Mouse (Mus musculus): ENCODE results near the gene Spag17. TPM values are rescaled to one million over a fixed set of nuclear protein-coding genes. Genes with fewer than 3 reads are reported as not detected.

The Spag17 gene
- polyA plus RNA-seq, 1 experiment from 2014 or later: 0.13 TPM

GRCm38 (mm10) chr3:100034366-100034956 is 149.3 kb downstream of the Spag17 start:
- WGBS: 85% methylated on average over 4 of the region's 4 CpGs
- no peaks in the 10 kb centered on the region for H3K27me3 ChIP-seq (replicated peaks; ENCODE audit: control insufficient read depth, insufficient read depth, low read length)

DNA sequence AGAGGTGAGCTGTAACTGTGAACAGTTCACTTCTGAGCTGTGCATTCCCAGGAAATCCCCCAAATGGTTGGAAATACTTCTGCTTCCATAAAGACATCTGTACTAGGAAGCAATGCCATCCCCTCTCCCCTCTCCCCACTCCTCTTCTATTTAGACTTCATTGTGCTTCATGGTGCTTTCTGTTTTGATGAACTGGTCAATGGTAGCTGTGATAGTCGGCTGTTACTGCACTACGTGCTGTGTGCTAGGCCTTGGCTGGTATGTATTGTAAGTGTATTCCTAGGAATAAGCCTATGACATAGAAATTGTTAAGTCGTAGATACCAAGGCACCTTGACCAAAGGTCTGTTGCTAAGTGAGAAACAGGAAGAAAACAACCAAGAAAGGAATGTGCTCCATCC is 149.9 kb downstream of the Spag17 start:
- no peaks in the 10 kb centered on the region for H3K36me3 ChIP-seq (ENCODE audit: control insufficient read depth, insufficient read depth)

More at GRCm38 (mm10) chr3:100034366-100034956, 149.3 kb downstream of the Spag17 start:
- H3K4me2 ChIP-seq (replicated peaks; ENCODE audit: low read depth): no peak overlapping the region
- H3K4me1 ChIP-seq (replicated peaks; ENCODE audit: control insufficient read depth, insufficient read depth, low read length): no peaks in the 10 kb centered on the region
- H3K4me3 ChIP-seq (ENCODE audit: low read depth, low read length): no peak overlapping the region
- H3K36me3 ChIP-seq (ENCODE audit: control insufficient read depth, insufficient read depth): no peaks in the 10 kb centered on the region
- ATAC-seq: no peak
- H3K9me3 ChIP-seq (ENCODE audit: control insufficient read depth): no peaks in the 10 kb centered on the region
- TF ChIP-seq CTCF (IDR thresholded peaks at IDR 0.05; ENCODE audit: low read depth): no peak
- H3K9ac ChIP-seq (ENCODE audit: low read depth, low read length): no peak overlapping the region
- H3K27ac ChIP-seq (ENCODE audit: low read depth, low read length): no peak overlapping the region

GRCm38 (mm10) chr3:100036846-100037245 is 151.6 kb downstream of the Spag17 start:
- Histone ChIP-seq H3K4me2 (replicated peaks; ENCODE audit: low read depth) (no peak overlapping the region), H3K27ac (ENCODE audit: low read depth, low read length) (no peak overlapping the region), H3K4me3 (ENCODE audit: low read depth, low read length) (no peak overlapping the region), H3K36me3 (ENCODE audit: control insufficient read depth, insufficient read depth) (no peaks in the 10 kb centered on the region), H3K9ac (ENCODE audit: low read depth, low read length) (no peak overlapping the region), H3K4me1 (replicated peaks; ENCODE audit: control insufficient read depth, insufficient read depth, low read length) (no peaks in the 10 kb centered on the region), H3K27me3 (replicated peaks; ENCODE audit: control insufficient read depth, insufficient read depth, low read length) (no peaks in the 10 kb centered on the region), H3K9me3 (ENCODE audit: control insufficient read depth) (no peaks in the 10 kb centered on the region)
- no peak for ATAC-seq
- WGBS: 75% methylated on average over 5 of the region's 5 CpGs
- no peak for TF ChIP-seq CTCF (IDR thresholded peaks at IDR 0.05; ENCODE audit: low read depth)

More for the DNA sequence above, 149.9 kb downstream of the Spag17 start:
- no peak overlapping the region for H3K27ac ChIP-seq (ENCODE audit: low read depth, low read length)
- TF ChIP-seq CTCF (IDR thresholded peaks at IDR 0.05; ENCODE audit: low read depth): no peak
- no peaks in the 10 kb centered on the region for H3K4me1 ChIP-seq (replicated peaks; ENCODE audit: control insufficient read depth, insufficient read depth, low read length)
- WGBS: 68% methylated on average over 3 of the region's 3 CpGs
- ATAC-seq: no peak
- no peak overlapping the region for H3K4me3 ChIP-seq (ENCODE audit: low read depth, low read length)
- no peaks in the 10 kb centered on the region for H3K9me3 ChIP-seq (ENCODE audit: control insufficient read depth)
- H3K4me2 ChIP-seq (replicated peaks; ENCODE audit: low read depth): no peak overlapping the region
- no peak overlapping the region for H3K9ac ChIP-seq (ENCODE audit: low read depth, low read length)
- no peaks in the 10 kb centered on the region for H3K27me3 ChIP-seq (replicated peaks; ENCODE audit: control insufficient read depth, insufficient read depth, low read length)

DNA sequence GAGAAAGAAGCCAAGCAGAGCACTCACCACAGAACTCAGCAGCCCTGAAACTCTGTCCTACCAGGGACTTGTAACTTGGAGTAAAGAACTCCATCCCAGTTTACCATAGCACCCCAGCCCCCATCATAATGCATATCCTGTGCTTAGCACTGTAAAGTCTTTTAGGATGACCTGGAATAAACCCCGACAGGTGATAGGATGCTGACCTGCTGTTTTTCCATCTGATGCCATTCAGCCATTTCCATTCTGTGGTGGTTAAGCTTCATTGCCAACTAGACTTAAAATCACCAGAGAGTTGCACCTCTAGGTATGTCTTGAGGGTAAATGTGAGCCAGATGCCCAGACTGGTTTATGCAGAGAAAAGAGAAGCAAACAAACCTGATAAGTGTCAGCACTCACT is 189.2 kb downstream of the Spag17 start:
- H3K9me3 ChIP-seq (ENCODE audit: control insufficient read depth): no peaks in the 10 kb centered on the region
- no peaks in the 10 kb centered on the region for H3K27me3 ChIP-seq (replicated peaks; ENCODE audit: control insufficient read depth, insufficient read depth, low read length)
- no peak overlapping the region for H3K4me3 ChIP-seq (ENCODE audit: low read depth, low read length)
- H3K4me1 ChIP-seq (replicated peaks; ENCODE audit: control insufficient read depth, insufficient read depth, low read length): no peaks in the 10 kb centered on the region
- WGBS: 85% methylated on average over 1 of the region's 1 CpGs
- TF ChIP-seq CTCF (IDR thresholded peaks at IDR 0.05; ENCODE audit: low read depth): no peak
- no peaks in the 10 kb centered on the region for H3K36me3 ChIP-seq (ENCODE audit: control insufficient read depth, insufficient read depth)
- no peak overlapping the region for H3K9ac ChIP-seq (ENCODE audit: low read depth, low read length)
- no peak for ATAC-seq
- H3K27ac ChIP-seq (ENCODE audit: low read depth, low read length): no peak overlapping the region
- H3K4me2 ChIP-seq (replicated peaks; ENCODE audit: low read depth): no peak overlapping the region

DNA sequence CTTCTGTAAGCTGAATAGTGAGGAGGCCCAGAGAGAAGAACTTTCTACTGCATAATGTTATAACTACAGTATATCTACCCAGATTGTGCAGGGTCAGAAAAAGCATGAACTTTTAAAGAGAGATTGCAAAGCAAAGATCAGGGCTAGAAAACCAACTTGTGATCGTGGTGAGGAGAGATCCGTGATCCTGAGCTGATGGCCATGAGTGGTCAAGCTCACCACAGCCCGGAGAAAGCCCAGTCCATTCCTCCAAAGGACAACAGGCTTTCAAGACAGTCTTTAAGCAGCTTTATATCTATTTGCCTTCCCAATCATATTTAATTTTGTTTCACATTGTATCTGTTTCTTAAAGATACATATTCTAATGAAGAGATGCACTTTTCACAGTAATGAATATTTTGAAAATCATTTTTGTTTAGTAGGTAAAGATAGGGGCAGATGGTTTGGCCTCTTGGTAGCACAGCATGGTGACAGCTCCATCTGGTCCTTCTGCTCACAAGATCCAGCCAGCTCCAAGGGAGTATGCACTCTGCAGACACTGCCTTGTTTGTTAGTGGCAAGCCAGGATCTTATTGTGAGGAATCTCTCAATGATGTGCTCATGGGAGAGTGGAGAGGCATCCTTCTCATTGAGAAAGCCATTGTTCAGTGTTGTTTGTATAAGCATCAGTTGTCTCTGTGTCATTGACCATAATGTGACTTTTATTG is 217.3 kb downstream of the Spag17 start:
- TF ChIP-seq CTCF (IDR thresholded peaks at IDR 0.05; ENCODE audit: low read depth): no peak
- H3K9me3 ChIP-seq (ENCODE audit: control insufficient read depth): no peaks in the 10 kb centered on the region
- no peak overlapping the region for H3K27ac ChIP-seq (ENCODE audit: low read depth, low read length)
- no peak overlapping the region for H3K4me2 ChIP-seq (replicated peaks; ENCODE audit: low read depth)
- WGBS: 91% methylated on average over 3 of the region's 3 CpGs
- no peaks in the 10 kb centered on the region for H3K4me1 ChIP-seq (replicated peaks; ENCODE audit: control insufficient read depth, insufficient read depth, low read length)
- H3K27me3 ChIP-seq (replicated peaks; ENCODE audit: control insufficient read depth, insufficient read depth, low read length): no peaks in the 10 kb centered on the region
- no peak overlapping the region for H3K4me3 ChIP-seq (ENCODE audit: low read depth, low read length)
- no peaks in the 10 kb centered on the region for H3K36me3 ChIP-seq (ENCODE audit: control insufficient read depth, insufficient read depth)
- H3K9ac ChIP-seq (ENCODE audit: low read depth, low read length): no peak overlapping the region
- no peak for ATAC-seq

- no peak for TF ChIP-seq CTCF (IDR thresholded peaks at IDR 0.05; ENCODE audit: low read depth)
- ATAC-seq: no peak
- H3K9me3 ChIP-seq (ENCODE audit: control insufficient read depth): no peaks in the 10 kb centered on the region
- H3K27ac ChIP-seq (ENCODE audit: low read depth, low read length): no peak overlapping the region
- no peak overlapping the region for H3K4me3 ChIP-seq (ENCODE audit: low read depth, low read length)
- H3K36me3 ChIP-seq (ENCODE audit: control insufficient read depth, insufficient read depth): no peaks in the 10 kb centered on the region
- H3K27me3 ChIP-seq (replicated peaks; ENCODE audit: control insufficient read depth, insufficient read depth, low read length): no peaks in the 10 kb centered on the region
- H3K4me1 ChIP-seq (replicated peaks; ENCODE audit: control insufficient read depth, insufficient read depth, low read length): no peaks in the 10 kb centered on the region
- 79% methylated on average over 2 of the region's 2 CpGs for WGBS
- no peak overlapping the region for H3K9ac ChIP-seq (ENCODE audit: low read depth, low read length)
- no peak overlapping the region for H3K4me2 ChIP-seq (replicated peaks; ENCODE audit: low read depth)
Observed at GRCm38 (mm10) chr3:100106736-100107135, 221.5 kb downstream of the Spag17 start.
